Mouse (Mus musculus) thymus, adult 2 months (tissue): ENCODE data around the gene Snx21.

Experiments
- CTCF ChIP-seq: fragments of 200-500 bp; IDR thresholded peaks from 2 replicates; pipeline ENCODE4 v1.5.1; 2012; ENCODE audit warnings: mild to moderate bottlenecking, control low read depth, low read length, moderate library complexity, borderline replicate concordance; ENCODE audit not compliant: control insufficient read depth, poor library complexity, insufficient read depth; ENCODE audit errors: extremely low read depth
- POLR2A ChIP-seq: fragments of 200-500 bp; IDR thresholded peaks from 2 replicates; pipeline ENCODE4 v1.6.1; 2012; ENCODE audit warnings: mild to moderate bottlenecking, low read length, control low read depth, moderate library complexity; ENCODE audit not compliant: control insufficient read depth, poor library complexity, insufficient read depth; ENCODE audit errors: extremely low read depth

DNA sequence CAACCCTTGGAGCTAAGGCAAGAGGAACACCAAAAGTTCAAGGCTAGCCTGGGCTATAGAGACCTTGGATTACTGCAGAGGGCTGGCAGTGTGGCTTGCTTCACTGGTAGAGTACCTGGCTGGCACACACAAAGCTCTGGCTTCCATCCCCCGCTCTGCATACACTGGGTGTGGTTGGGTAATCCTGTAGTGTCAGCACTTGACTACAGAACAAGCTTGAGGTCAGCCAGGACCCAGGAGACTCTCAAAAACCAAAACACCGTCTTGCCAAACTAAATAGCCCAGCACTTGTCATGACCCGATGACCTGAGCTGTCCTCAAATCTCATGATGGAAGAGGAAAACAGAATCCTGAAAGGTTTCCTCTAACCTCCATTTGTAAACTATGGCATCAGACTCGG is 4.8 kb downstream of the Snx21 start:
- TF ChIP-seq CTCF (no peak), POLR2A (no peak)
